Mouse (Mus musculus): ENCODE results near the gene Erf. TPM values are rescaled to one million over a fixed set of nuclear protein-coding genes. Genes with fewer than 3 reads are reported as not detected.

The Erf gene
- polyA plus RNA-seq, 1 experiment from 2014 or later, result 20.8 TPM

DNA sequence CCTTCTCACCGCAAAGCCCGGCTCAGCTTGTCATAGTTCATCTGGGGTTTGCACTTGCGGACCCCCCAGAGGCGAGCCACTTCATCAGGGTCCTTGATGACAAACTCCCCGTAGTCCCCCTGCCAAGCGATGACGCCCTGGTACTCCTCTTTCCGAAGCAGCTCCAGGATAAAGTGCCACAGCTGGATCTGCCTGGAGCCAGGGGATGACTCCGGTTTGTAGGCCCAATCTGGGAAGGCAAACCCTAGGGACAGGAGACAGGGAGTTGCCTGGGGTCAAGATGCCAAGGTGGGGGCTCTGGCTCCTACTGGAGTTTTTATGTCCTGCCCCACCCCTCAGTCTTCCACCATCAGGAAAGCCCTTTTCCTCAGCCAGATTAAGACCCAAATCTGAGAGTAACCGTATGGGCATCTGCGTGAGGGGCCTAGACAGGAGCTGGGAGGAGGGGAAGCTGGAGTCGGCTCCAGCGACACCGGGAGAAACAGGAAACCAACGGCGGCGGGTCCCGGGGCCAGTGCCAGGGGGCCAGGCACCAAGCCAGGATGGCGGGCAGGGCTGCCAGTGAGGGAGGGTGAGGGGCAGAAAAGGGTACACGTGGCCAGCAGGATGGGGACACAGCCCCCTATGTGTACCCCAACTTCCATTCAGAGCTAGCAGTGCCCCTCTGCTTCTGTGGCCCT, 4.3 kb downstream of the Erf start:
- Histone ChIP-seq H3K9me3 (no peaks in the 10 kb centered on the region), H3K36me3 (peaks cover 37% of the 10 kb centered on the region), H3K27ac (peak overlapping the region; percentile 99), H3K27me3 (no peaks in the 10 kb centered on the region), H3K4me1 (peaks cover 39% of the 10 kb centered on the region), H3K4me3 (peak overlapping the region; percentile 72), H3K4me2 (replicated peaks) (peak overlapping the region; percentile 97), H3K9ac (peak overlapping the region; percentile 81)
- no peak for ATAC-seq (ENCODE audit: insufficient number of reproducible peaks, insufficient read depth, low FRiP score, low TSS enrichment)
- WGBS, result 52% methylated on average over 20 of the region's 20 CpGs

DNA sequence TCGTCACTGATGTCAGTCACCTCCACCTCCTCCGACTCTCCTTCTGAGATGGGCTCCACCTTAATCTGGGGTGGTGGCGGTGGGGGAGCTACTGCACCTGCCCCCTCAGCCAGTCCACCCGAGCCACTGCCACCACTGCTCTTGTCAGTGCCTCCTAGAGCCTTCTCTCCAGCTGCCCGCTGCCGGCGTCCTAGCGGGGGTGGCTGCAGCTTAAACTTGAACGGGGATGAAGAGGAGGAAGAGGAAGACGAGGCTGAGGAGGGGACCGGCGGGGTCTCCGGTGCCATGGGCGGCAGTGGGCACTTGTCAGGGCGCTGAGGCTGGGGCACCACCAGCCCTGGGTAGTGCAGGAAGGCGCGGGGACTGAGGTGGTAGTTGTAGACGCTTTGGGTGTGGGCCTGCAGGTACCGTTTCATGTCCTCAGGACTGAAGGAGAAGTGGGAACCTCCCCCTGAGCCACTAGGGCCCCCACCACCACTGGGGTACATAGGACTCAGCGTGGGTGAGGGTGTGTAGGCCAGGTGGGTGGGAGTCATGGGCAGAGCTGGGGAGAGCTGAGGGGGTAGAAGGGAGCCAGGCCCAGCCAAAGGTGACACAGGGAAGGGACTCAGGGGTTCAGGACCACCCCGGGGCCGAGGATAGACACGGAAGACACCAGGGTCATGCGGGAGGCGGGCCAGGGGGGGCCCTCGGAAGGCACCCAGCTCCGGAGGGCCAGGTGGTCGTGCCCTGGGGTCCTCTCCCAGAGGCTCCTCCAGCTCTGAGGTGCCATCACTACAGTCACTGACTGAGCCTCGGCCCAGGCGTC, 5.8 kb downstream of the Erf start:
- Histone ChIP-seq H3K4me3 (no peak overlapping the region), H3K27ac (peak overlapping the region; percentile 0; the same call in 1 of the 2 replicates), H3K9ac (0 out of 2 replicates have a peak overlapping the region, but pooled peaks have one; percentile 15), H3K4me1 (peaks cover 37% of the 10 kb centered on the region), H3K36me3 (peaks cover 37% of the 10 kb centered on the region), H3K9me3 (no peaks in the 10 kb centered on the region), H3K4me2 (replicated peaks) (no peak overlapping the region), H3K27me3 (no peaks in the 10 kb centered on the region)
- no peak for ATAC-seq (ENCODE audit: insufficient number of reproducible peaks, insufficient read depth, low FRiP score, low TSS enrichment)
- 92% methylated on average over 30 of the region's 30 CpGs for WGBS

DNA sequence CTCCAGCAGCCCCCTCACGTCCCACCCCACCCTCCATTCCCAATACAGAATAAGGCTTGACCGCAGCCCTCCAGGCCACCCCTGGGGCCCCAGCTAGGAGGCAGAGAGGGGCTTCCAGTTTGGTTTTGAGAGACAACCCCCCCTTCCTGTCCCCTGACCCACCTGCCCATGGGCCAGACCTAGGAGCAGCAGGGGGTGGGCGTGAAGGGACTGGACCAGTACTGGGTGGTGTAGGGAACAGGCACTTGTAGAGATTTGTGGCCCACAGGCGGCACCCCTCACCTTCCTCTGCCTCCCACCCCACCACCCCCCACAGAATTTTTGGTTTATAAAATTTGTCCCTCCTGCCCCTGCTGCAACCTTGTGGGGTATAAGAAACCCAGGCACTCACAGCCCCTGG, 7.2 kb downstream of the Erf start:
- Histone ChIP-seq H3K27me3 (no peaks in the 10 kb centered on the region), H3K27ac (peak overlapping the region; percentile 26; the same call in 1 of the 2 replicates)
- ATAC-seq (ENCODE audit: insufficient number of reproducible peaks, insufficient read depth, low FRiP score, low TSS enrichment), result no peak

DNA sequence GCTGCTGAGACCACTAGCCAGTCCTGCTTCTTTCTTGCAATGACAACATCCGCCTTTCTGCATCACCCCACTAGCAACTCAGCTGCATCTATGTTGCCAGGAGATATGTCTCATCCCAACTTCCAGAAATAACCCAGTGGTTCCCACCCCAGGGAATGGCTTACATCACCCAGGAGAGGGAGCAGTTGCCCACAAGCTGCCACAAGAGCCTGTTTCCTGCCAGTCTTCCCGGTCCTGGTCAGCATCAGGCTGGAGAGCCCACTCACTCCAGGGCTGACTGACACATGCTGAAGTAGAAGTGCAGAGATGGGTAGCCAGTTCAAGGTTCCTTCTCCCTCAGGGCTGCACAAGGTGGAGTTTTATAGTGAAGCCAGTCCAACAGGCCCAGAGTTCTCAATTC, 9.5 kb downstream of the Erf start:
- WGBS, result 33% methylated on average over 2 of the region's 2 CpGs
- no peak overlapping the region for H3K9ac ChIP-seq
- H3K4me2 ChIP-seq (replicated peaks), result no peak overlapping the region
- H3K27ac ChIP-seq, result peak overlapping the region; percentile 17; the same call in 1 of the 2 replicates
- H3K27me3 ChIP-seq, result no peaks in the 10 kb centered on the region
- peaks cover 36% of the 10 kb centered on the region for H3K36me3 ChIP-seq
- peaks cover 24% of the 10 kb centered on the region for H3K4me1 ChIP-seq
- no peak overlapping the region for H3K4me3 ChIP-seq
- H3K9me3 ChIP-seq, result no peaks in the 10 kb centered on the region
- ATAC-seq (ENCODE audit: insufficient number of reproducible peaks, insufficient read depth, low FRiP score, low TSS enrichment), result no peak

More for the DNA sequence above, 7.2 kb downstream of the Erf start:
- no peak overlapping the region for H3K4me3 ChIP-seq
- H3K4me2 ChIP-seq (replicated peaks), result no peak overlapping the region
- peaks cover 37% of the 10 kb centered on the region for H3K36me3 ChIP-seq
- no peaks in the 10 kb centered on the region for H3K9me3 ChIP-seq
- H3K4me1 ChIP-seq, result peaks cover 38% of the 10 kb centered on the region
- H3K9ac ChIP-seq, result no peak overlapping the region
- 98% methylated on average over 4 of the region's 4 CpGs for WGBS

DNA sequence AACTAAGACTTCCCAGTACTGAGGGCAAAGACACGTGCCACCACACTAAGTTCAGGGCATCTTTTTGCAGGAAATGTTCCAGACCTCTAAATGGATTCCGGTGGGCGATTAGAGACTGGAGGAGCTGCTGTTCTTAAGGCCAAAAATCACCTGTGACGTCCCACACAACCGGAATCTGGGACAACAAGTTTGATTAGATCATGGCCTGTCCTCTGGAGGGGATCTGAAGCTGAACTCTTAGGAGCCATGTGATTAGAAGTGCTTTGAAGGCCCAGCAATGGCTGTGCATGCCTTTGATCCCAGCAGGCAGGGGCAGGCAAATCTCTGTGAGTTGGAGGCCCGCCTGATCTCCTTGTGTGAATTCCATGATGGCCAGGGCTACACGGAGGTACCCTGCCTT, 9.9 kb downstream of the Erf start:
- 62% methylated on average over 7 of the region's 7 CpGs for WGBS
- H3K27ac ChIP-seq, result peak overlapping the region; percentile 57; the same call in 1 of the 2 replicates
- peaks cover 24% of the 10 kb centered on the region for H3K4me1 ChIP-seq

DNA sequence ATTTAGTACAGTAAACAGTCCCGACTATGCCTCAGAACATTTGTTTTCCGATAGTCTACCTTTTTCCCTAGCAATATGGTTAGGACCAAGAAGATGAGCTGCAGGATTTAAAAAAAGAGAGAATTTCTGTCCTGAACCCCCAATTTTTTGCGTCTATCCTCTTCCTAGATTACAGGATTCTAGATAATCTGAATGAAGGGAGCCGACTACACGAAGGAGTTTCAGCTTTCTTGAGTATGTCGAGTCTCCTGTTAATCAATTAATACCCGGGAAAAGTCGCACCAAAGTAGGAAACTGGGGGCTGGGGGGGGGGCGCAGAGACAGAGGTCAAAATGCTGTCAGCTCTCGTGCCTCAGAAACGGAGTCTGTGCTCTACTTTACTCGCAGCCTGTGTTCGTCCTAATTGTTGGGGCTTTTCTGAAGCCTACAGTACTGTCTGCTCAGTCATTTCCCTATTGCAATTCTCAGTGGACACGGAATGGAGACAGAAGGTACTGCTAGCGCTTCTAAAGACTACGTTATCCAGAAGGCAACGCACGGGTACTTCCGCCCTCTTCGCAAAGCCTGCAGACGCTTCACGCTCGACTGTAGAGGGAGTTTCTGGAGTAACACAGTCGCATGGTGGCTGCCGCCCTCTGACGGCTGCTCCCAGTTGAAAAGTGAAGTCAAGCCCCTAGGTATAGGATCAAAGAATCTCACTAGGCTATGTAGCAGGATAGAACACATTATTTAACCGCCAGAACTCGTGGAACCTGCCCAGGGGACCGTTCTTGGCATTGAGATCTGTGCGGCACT, 11.5 kb downstream of the Erf start:
- H3K36me3 ChIP-seq, result peaks cover 31% of the 10 kb centered on the region
- 4% methylated on average over 30 of the region's 30 CpGs for WGBS
- H3K9me3 ChIP-seq, result no peaks in the 10 kb centered on the region
- H3K27me3 ChIP-seq, result no peaks in the 10 kb centered on the region
- peaks cover 21% of the 10 kb centered on the region for H3K4me1 ChIP-seq
- H3K27ac ChIP-seq, result peak overlapping the region; percentile 80
- peak; percentile 54 for ATAC-seq (ENCODE audit: insufficient number of reproducible peaks, insufficient read depth, low FRiP score, low TSS enrichment)
- peak overlapping the region; percentile 97 for H3K4me3 ChIP-seq
- H3K4me2 ChIP-seq (replicated peaks), result peak overlapping the region; percentile 74
- 0 out of 2 replicates have a peak overlapping the region, but pooled peaks have one; percentile 27 for H3K9ac ChIP-seq

More for the DNA sequence above, 9.9 kb downstream of the Erf start:
- H3K9me3 ChIP-seq, result no peaks in the 10 kb centered on the region
- H3K4me3 ChIP-seq, result no peak overlapping the region
- ATAC-seq (ENCODE audit: insufficient number of reproducible peaks, insufficient read depth, low FRiP score, low TSS enrichment), result no peak
- no peak overlapping the region for H3K9ac ChIP-seq
- peaks cover 32% of the 10 kb centered on the region for H3K36me3 ChIP-seq
- H3K4me2 ChIP-seq (replicated peaks), result no peak overlapping the region
- no peaks in the 10 kb centered on the region for H3K27me3 ChIP-seq

DNA sequence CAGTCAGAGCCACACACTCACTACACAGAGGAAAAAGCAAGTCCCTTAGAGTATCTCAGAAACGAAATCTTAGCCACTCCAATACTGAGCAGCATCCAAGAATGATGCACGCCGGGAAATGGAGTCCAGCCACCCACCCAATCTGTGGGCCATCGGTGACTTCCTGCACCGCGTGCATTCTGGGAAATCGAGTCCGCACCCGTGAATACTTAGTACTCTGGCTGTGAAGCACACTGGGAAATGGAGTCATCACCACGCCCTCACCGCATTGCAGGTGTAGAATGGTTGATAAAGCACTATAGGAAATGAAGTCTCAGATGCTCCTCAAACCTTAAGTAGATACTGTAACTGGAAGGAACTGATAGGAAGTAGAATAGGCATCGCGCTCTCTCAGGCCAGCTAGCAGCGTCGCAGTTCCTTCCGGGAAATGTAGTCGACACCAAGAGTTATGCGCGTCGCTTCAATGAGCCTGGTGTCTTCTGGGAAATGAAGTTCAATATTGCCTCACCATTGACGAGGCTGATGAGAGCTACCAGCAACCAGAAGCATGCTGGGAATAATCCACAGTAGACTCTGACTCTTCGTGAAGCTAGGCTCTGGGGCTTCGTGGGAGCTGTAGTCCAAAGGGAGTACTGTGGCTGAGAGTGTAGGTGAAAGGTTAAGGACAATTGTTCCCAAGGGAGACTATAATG, 12.4 kb downstream of the Erf start:
- peak; percentile 91 for ATAC-seq (ENCODE audit: insufficient number of reproducible peaks, insufficient read depth, low FRiP score, low TSS enrichment)
- Histone ChIP-seq H3K4me2 (replicated peaks) (peak overlapping the region; percentile 74), H3K9ac (peak overlapping the region; percentile 99; the same call in 1 of the 2 replicates), H3K36me3 (peaks cover 34% of the 10 kb centered on the region), H3K4me3 (peak overlapping the region; percentile 97), H3K9me3 (no peaks in the 10 kb centered on the region), H3K4me1 (peaks cover 21% of the 10 kb centered on the region), H3K27me3 (no peaks in the 10 kb centered on the region), H3K27ac (peak overlapping the region; percentile 80)
- WGBS, result under 1% methylated on average over 23 of the region's 23 CpGs

DNA sequence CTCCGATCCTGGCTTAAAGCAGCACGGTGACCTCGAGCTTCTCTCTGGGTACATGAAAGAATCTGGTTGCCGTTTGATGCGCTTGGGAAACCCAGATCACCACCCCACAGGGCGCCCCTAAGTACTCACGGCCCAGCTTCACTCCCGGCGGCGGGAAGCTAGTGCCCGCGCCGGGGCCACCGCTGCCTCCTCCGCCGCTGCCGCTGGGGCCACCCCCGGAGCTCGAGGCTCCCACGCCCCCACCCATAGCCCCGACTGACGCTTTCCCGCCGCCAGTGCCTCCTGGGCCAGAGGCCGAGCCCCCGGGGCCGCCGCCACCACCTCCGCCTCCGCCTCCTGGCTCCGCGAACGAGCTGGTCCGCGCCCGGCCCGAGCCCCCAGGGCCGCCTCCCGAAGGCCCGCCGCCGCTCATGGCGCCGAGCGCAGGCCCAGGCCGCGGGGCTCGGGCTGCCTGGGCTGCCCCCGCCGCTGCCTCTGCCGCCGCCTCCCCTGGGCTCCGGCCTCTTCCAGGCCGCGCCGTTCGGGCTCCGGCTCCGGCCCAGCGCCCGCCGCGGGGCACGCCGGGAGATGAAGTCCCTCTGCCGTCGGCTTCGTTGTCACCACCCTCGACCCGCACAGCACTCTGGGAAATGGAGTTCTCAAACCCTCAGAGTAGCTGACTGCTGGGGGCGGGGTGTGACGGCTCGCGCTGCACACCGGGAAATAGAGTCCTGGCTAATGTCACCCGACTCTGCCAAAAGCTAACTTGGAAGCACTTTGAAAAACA, 13.1 kb downstream of the Erf start, which contains the start of gene Gsk3a:
Gene Gsk3a (minus strand): TSS at position 603 of the 766 bp plus-strand sequence.
- Histone ChIP-seq H3K9me3 (no peaks in the 10 kb centered on the region), H3K36me3 (peaks cover 34% of the 10 kb centered on the region), H3K4me3 (peak within 1 kb of the TSS; percentile 97), H3K4me2 (replicated peaks) (peak within 1 kb of the TSS; percentile 74), H3K9ac (peak within 1 kb of the TSS; percentile 99), H3K4me1 (peaks cover 21% of the 10 kb centered on the region), H3K27me3 (no peaks in the 10 kb centered on the region), H3K27ac (peak within 1 kb of the TSS; percentile 80)
- peak; percentile 83 for ATAC-seq (ENCODE audit: insufficient number of reproducible peaks, insufficient read depth, low FRiP score, low TSS enrichment)
- under 1% methylated on average over 71 of the region's 76 CpGs for WGBS

DNA sequence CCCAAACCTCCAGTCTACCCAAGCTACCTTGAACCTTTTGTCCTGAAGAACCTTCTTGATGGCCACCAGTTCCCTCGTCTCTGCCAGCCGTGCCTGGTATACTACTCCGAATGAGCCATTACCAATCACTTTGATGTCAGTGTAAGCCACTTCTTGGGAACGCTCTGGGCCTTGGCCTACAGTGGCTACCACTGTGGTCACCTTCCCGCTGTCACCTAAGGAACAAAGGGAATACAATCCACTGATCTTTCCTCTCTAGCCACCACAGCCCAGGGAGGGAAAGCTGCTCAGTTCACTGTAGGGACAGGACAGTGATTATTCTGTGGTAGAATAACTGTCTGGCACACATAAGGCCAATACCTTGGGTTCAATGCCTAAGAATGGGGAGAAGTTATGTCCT, 15.0 kb downstream of the Erf start:
- peak overlapping the region; percentile 74; the same call in 1 of the 2 replicates for H3K4me2 ChIP-seq (replicated peaks)
- WGBS, result 88% methylated on average over 5 of the region's 5 CpGs
- no peak for ATAC-seq (ENCODE audit: insufficient number of reproducible peaks, insufficient read depth, low FRiP score, low TSS enrichment)
- H3K27ac ChIP-seq, result no peak overlapping the region
- peak overlapping the region; percentile 99; the same call in 1 of the 2 replicates for H3K9ac ChIP-seq
- peaks cover 21% of the 10 kb centered on the region for H3K4me1 ChIP-seq
- H3K36me3 ChIP-seq, result peaks cover 50% of the 10 kb centered on the region
- H3K9me3 ChIP-seq, result no peaks in the 10 kb centered on the region
- no peaks in the 10 kb centered on the region for H3K27me3 ChIP-seq
- no peak overlapping the region for H3K4me3 ChIP-seq

DNA sequence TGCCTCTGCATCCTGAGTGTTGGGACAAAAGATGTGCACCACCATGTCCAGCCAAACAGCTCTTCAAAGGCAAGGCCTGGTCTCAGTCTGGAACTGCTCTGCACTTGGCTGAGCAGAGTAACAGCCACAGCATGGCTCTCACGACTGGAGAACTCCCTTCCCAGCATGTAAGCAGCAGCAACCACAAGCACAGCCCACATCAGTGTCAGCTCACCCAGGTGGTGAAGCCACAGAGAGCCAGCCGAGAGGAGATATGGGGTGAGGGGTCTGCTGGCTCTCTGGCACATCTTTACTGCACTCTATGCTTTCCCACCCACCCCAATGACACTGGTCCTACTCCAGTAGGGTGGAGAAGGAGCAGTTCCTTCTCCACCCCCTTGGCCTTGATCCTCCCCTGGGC, 17.5 kb downstream of the Erf start:
- H3K9ac ChIP-seq, result no peak overlapping the region
- H3K36me3 ChIP-seq, result peaks cover 75% of the 10 kb centered on the region
- no peak overlapping the region for H3K4me3 ChIP-seq
- peaks cover 17% of the 10 kb centered on the region for H3K4me1 ChIP-seq
- H3K27me3 ChIP-seq, result no peaks in the 10 kb centered on the region
- 85% methylated on average over 2 of the region's 2 CpGs for WGBS
- H3K4me2 ChIP-seq (replicated peaks), result no peak overlapping the region
- ATAC-seq (ENCODE audit: insufficient number of reproducible peaks, insufficient read depth, low FRiP score, low TSS enrichment), result no peak
- H3K9me3 ChIP-seq, result no peaks in the 10 kb centered on the region
- no peak overlapping the region for H3K27ac ChIP-seq
